Mouse (Mus musculus): ENCODE results near the gene Dpf3. TPM values are rescaled to one million over a fixed set of nuclear protein-coding genes. Genes with fewer than 3 reads are reported as not detected.

Dpf3 gene
- polyA plus RNA-seq, 1 experiment from 2014 or later: 23.2 TPM

DNA sequence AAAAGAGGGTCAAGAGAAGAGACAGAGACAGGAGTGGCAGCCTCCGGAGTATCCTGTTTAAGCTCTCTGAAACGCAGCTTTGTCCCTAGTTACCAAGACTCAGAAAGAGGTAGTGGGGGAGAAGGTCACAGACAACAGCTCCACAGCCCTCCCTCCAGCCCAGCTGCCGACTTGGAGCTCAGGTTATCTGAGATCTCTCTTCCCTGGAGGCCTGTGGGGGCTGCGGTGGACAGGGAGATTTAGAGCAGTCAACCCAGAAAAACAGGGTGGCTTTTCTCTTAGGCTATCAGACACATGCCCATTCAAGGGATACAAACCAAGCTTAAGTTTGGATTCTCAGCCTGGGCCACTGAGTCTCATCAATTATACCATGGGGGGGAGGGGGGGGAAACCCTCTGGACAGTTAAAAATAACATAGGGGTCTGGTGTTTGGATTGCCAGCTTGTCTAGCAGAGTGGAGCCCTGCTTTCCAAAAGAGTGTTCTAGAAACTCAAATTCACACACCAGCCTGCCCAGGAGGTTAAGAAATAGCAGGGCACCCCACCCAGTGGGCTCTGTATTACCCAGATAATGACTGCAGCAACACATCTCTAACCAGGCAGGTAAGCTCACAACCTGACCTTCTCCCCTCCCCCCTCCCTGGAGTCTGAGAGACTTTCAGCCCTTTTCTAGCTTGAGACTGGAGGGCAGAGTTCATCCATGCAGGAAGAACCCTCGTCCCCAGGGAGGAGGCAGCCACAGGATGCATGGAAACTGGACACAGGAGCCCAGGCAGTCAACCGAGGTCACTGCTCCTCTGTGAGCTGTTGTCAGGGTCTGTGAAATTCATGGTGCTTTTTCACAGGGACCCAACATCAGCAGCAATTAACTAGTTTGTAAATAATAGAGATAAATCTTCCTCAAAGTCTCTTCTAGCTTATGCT, 20.7 kb downstream of the Dpf3 start:
- H3K4me2 ChIP-seq (ENCODE audit: low read length): peak overlapping the region; percentile 11
- H3K36me3 ChIP-seq (ENCODE audit: control insufficient read depth, insufficient read depth, low read length): peaks cover 3% of the 10 kb centered on the region
- peaks cover 23 to 33% of the 10 kb centered on the region in 2 experiments for H3K4me1 ChIP-seq (ENCODE audit: control insufficient read depth in 2 of 2, insufficient read depth in 2 of 2, low read length in 2 of 2)
- no peaks in the 10 kb centered on the region for H3K9me3 ChIP-seq (ENCODE audit: control insufficient read depth, low read length)
- H3K27me3 ChIP-seq (ENCODE audit: control insufficient read depth, insufficient read depth, low read length): no peaks in the 10 kb centered on the region
- H3K27ac ChIP-seq (replicated peaks in 1 of 2; ENCODE audit: control insufficient read depth in 1 of 2, insufficient read depth in 1 of 2, low read depth in 2 of 2, low read length in 2 of 2): peak overlapping the region; percentile 37 to 64
- 0 out of 2 replicates have a peak overlapping the region, but pooled peaks have one; percentile 6 for H3K9ac ChIP-seq (ENCODE audit: low read length)
- WGBS: 5% methylated on average over 6 of the region's 6 CpGs
- ATAC-seq (ENCODE audit: insufficient number of reproducible peaks, insufficient read depth, low FRiP score, low read depth): no peak
- no peak overlapping the region for H3K4me3 ChIP-seq (ENCODE audit: control insufficient read depth in 1 of 2, insufficient read depth in 1 of 2, low read depth in 1 of 2, low read length in 2 of 2)

DNA sequence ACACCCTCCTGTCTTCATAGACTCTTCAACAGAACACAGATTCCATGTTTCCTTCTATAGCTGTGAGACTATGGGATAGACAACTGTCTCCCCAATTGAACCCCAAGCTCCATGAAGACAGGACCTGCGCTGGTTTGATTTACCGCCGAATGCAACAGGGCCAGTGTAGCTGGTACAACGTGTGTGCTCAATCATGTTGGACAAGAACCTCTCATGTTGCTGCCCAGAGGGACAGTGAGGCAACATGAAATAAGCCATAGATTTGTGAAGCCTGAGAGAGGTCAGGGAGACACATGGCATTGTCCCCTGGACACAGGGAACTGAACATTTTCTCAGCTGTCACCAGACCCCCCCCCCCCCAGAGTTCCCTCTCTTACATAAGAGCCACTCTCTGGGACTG, 21.5 kb downstream of the Dpf3 start:
- H3K36me3 ChIP-seq (ENCODE audit: control insufficient read depth, insufficient read depth, low read length): peaks cover 8% of the 10 kb centered on the region
- H3K4me3 ChIP-seq (ENCODE audit: control insufficient read depth in 1 of 2, insufficient read depth in 1 of 2, low read depth in 1 of 2, low read length in 2 of 2): no peak overlapping the region
- H3K27ac ChIP-seq (replicated peaks in 1 of 2; ENCODE audit: control insufficient read depth in 1 of 2, insufficient read depth in 1 of 2, low read depth in 2 of 2, low read length in 2 of 2): no peak overlapping the region
- H3K9me3 ChIP-seq (ENCODE audit: control insufficient read depth, low read length): no peaks in the 10 kb centered on the region
- H3K4me2 ChIP-seq (ENCODE audit: low read length): no peak overlapping the region
- H3K9ac ChIP-seq (ENCODE audit: low read length): 0 out of 2 replicates have a peak overlapping the region, but pooled peaks have one; percentile 6
- peaks cover 22 to 27% of the 10 kb centered on the region in 2 experiments for H3K4me1 ChIP-seq (ENCODE audit: control insufficient read depth in 2 of 2, insufficient read depth in 2 of 2, low read length in 2 of 2)
- WGBS: 72% methylated on average over 4 of the region's 4 CpGs
- H3K27me3 ChIP-seq (ENCODE audit: control insufficient read depth, insufficient read depth, low read length): no peaks in the 10 kb centered on the region
- no peak for ATAC-seq (ENCODE audit: insufficient number of reproducible peaks, insufficient read depth, low FRiP score, low read depth)

DNA sequence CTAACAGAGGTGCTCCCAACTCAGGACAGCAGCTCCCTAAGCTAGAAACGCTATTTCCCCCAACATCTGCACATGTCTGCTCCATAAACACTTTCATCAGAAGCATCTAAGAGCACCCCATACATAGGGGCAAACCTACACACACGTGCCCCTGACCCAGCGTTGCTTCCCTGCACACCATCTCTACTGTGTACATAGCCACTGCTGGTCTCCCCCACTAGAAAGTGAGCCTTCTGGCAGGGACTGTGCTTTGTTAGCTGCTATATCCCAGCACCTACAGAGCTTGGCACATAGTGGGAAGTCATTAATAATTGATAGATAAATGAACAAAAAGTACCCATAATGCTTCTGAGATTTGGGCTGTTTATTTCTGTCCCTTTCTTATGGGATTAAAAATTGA, 27.2 kb downstream of the Dpf3 start:
- H3K36me3 ChIP-seq (ENCODE audit: control insufficient read depth, insufficient read depth, low read length): peaks cover 12% of the 10 kb centered on the region
- no peak overlapping the region for H3K4me2 ChIP-seq (ENCODE audit: low read length)
- no peak for ATAC-seq (ENCODE audit: insufficient number of reproducible peaks, insufficient read depth, low FRiP score, low read depth)
- H3K4me3 ChIP-seq (ENCODE audit: control insufficient read depth in 1 of 2, insufficient read depth in 1 of 2, low read depth in 1 of 2, low read length in 2 of 2): no peak overlapping the region
- no peaks in the 10 kb centered on the region for H3K27me3 ChIP-seq (ENCODE audit: control insufficient read depth, insufficient read depth, low read length)
- H3K4me1 ChIP-seq (ENCODE audit: control insufficient read depth in 2 of 2, insufficient read depth in 2 of 2, low read length in 2 of 2): peaks cover 3% of the 10 kb centered on the region in 2 experiments; a peak in 2 of 4 replicates
- H3K9ac ChIP-seq (ENCODE audit: low read length): no peak overlapping the region
- no peak overlapping the region for H3K27ac ChIP-seq (replicated peaks in 1 of 2; ENCODE audit: control insufficient read depth in 1 of 2, insufficient read depth in 1 of 2, low read depth in 2 of 2, low read length in 2 of 2)
- no peaks in the 10 kb centered on the region for H3K9me3 ChIP-seq (ENCODE audit: control insufficient read depth, low read length)
- WGBS: 83% methylated on average over 3 of the region's 3 CpGs

DNA sequence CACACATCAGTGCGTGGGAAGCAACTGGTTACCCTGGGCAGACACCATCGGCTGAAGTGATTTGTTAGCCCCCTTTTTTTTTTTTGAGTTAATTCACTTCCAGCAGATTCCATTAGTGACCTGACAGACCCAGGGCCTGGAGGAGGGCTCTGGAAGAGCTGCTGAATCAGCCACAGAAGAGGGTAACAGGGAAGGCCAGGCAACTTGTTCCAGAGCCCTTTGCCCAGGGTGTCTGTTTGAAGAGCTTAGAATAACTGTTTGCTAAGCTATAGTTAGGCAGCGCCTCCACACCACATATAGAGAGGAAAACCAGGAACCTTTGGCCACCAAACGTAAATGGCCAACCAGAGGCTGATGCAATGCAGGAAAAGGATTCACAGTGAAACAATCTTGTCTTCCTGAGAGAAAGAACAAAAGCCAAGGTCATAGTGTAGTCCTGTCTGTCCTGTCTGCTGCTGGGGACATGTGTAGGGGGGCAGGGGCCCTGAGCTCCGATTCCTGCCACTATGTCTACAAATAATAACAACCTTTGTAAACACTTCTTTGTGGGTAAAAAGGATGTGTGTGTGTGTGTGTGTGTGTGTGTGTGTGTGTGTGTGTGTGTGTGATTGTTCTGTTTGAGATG, 32.7 kb downstream of the Dpf3 start:
- H3K36me3 ChIP-seq (ENCODE audit: control insufficient read depth, insufficient read depth, low read length): 0 out of 2 replicates have a peak, but pooled peaks cover 4% of the 10 kb centered on the region
- 57% methylated on average over 5 of the region's 5 CpGs for WGBS
- H3K4me2 ChIP-seq (ENCODE audit: low read length): no peak overlapping the region
- no peaks in the 10 kb centered on the region for H3K27me3 ChIP-seq (ENCODE audit: control insufficient read depth, insufficient read depth, low read length)
- H3K4me3 ChIP-seq (ENCODE audit: control insufficient read depth in 1 of 2, insufficient read depth in 1 of 2, low read depth in 1 of 2, low read length in 2 of 2): no peak overlapping the region
- H3K4me1 ChIP-seq (ENCODE audit: control insufficient read depth in 2 of 2, insufficient read depth in 2 of 2, low read length in 2 of 2): peaks cover 17 to 28% of the 10 kb centered on the region in 2 experiments
- no peak for ATAC-seq (ENCODE audit: insufficient number of reproducible peaks, insufficient read depth, low FRiP score, low read depth)
- no peak overlapping the region; the same call in 1 of the 2 replicates for H3K9ac ChIP-seq (ENCODE audit: low read length)
- H3K27ac ChIP-seq (replicated peaks in 1 of 2; ENCODE audit: control insufficient read depth in 1 of 2, insufficient read depth in 1 of 2, low read depth in 2 of 2, low read length in 2 of 2): 0 out of 4 replicates have a peak overlapping the region, but pooled peaks of 1 of the 2 experiments have one; percentile 30
- H3K9me3 ChIP-seq (ENCODE audit: control insufficient read depth, low read length): no peaks in the 10 kb centered on the region

DNA sequence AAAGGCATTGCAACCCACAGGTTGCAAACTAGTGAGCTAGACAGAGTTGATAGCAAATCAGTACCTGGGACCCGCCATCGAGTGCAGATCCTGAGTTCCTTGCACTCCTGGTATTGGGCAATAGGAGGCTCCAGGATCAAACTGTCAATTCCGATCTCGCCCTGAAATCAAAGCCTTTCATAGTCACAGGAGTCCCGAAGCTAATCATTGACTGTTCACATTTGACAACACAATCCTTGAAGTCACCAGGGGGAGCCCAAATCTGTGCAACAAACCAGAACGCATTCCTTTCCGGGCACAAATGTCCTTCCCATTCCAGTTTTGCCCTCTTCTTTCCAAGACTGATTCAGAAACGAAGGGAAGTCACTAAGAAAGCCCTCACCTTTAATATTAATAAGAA, 35.7 kb downstream of the Dpf3 start:
- H3K9me3 ChIP-seq (ENCODE audit: control insufficient read depth, low read length): no peaks in the 10 kb centered on the region
- H3K36me3 ChIP-seq (ENCODE audit: control insufficient read depth, insufficient read depth, low read length): 0 out of 2 replicates have a peak, but pooled peaks cover 4% of the 10 kb centered on the region
- H3K4me2 ChIP-seq (ENCODE audit: low read length): no peak overlapping the region
- no peak overlapping the region for H3K4me3 ChIP-seq (ENCODE audit: control insufficient read depth in 1 of 2, insufficient read depth in 1 of 2, low read depth in 1 of 2, low read length in 2 of 2)
- H3K4me1 ChIP-seq (ENCODE audit: control insufficient read depth in 2 of 2, insufficient read depth in 2 of 2, low read length in 2 of 2): peaks cover 21 to 44% of the 10 kb centered on the region in 2 experiments
- WGBS: 52% methylated on average over 8 of the region's 8 CpGs
- no peak overlapping the region for H3K27ac ChIP-seq (replicated peaks in 1 of 2; ENCODE audit: control insufficient read depth in 1 of 2, insufficient read depth in 1 of 2, low read depth in 2 of 2, low read length in 2 of 2)
- no peaks in the 10 kb centered on the region for H3K27me3 ChIP-seq (ENCODE audit: control insufficient read depth, insufficient read depth, low read length)
- H3K9ac ChIP-seq (ENCODE audit: low read length): no peak overlapping the region
- ATAC-seq (ENCODE audit: insufficient number of reproducible peaks, insufficient read depth, low FRiP score, low read depth): no peak

DNA sequence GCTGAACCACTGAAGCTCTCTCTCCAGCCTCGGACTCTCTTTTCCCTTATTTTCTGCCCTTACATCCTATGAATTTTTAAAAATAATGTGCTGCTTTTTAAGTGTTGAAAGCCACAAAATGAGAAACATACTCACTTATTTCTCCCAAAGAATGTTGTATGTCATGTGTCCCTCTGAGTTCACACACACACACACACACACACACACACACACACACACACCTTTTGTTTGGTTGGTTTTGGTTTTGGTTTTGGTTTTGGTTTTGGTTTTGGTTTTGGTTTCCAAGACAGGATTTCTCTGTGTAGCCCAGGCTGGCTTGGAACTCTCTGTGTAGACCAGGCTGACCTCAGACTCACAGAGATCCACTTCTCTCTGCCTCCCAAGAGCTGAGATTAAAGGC, 37.0 kb downstream of the Dpf3 start:
- ATAC-seq (ENCODE audit: insufficient number of reproducible peaks, insufficient read depth, low FRiP score, low read depth): no peak
- H3K4me2 ChIP-seq (ENCODE audit: low read length): no peak overlapping the region
- no peak overlapping the region for H3K9ac ChIP-seq (ENCODE audit: low read length)
- WGBS: 96% methylated on average over 1 of the region's 1 CpGs
- H3K9me3 ChIP-seq (ENCODE audit: control insufficient read depth, low read length): no peaks in the 10 kb centered on the region
- H3K36me3 ChIP-seq (ENCODE audit: control insufficient read depth, insufficient read depth, low read length): no peaks in the 10 kb centered on the region
- H3K4me1 ChIP-seq (ENCODE audit: control insufficient read depth in 2 of 2, insufficient read depth in 2 of 2, low read length in 2 of 2): peaks cover 24 to 48% of the 10 kb centered on the region in 2 experiments
- H3K4me3 ChIP-seq (ENCODE audit: control insufficient read depth in 1 of 2, insufficient read depth in 1 of 2, low read depth in 1 of 2, low read length in 2 of 2): no peak overlapping the region
- no peak overlapping the region for H3K27ac ChIP-seq (replicated peaks in 1 of 2; ENCODE audit: control insufficient read depth in 1 of 2, insufficient read depth in 1 of 2, low read depth in 2 of 2, low read length in 2 of 2)
- no peaks in the 10 kb centered on the region for H3K27me3 ChIP-seq (ENCODE audit: control insufficient read depth, insufficient read depth, low read length)

DNA sequence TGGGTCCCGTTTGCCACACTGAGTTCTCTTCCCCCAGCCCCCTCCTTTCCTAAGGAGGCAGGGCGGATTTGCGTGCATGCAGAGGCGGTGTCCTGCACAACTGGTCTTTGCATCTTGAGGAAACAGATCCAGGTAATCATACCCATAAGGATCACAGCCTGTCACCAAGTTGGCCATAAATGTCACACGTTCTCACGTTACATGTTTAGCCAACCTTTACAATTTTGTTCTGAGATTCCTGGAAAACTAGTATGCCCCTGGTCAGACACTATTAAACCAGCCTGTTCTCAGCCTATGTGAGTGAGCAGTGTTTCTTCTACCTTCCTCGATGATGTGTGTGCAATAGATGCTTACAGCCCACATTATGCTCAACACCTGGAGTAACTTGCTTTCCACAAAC, 38.3 kb downstream of the Dpf3 start:
- Histone ChIP-seq H3K9me3 (ENCODE audit: control insufficient read depth, low read length) (no peaks in the 10 kb centered on the region), H3K4me3 (ENCODE audit: control insufficient read depth in 1 of 2, insufficient read depth in 1 of 2, low read depth in 1 of 2, low read length in 2 of 2) (no peak overlapping the region), H3K4me1 (ENCODE audit: control insufficient read depth in 2 of 2, insufficient read depth in 2 of 2, low read length in 2 of 2) (peaks cover 20 to 46% of the 10 kb centered on the region in 2 experiments), H3K27me3 (ENCODE audit: control insufficient read depth, insufficient read depth, low read length) (no peaks in the 10 kb centered on the region), H3K27ac (replicated peaks in 1 of 2; ENCODE audit: control insufficient read depth in 1 of 2, insufficient read depth in 1 of 2, low read depth in 2 of 2, low read length in 2 of 2) (no peak overlapping the region), H3K36me3 (ENCODE audit: control insufficient read depth, insufficient read depth, low read length) (no peaks in the 10 kb centered on the region), H3K9ac (ENCODE audit: low read length) (no peak overlapping the region), H3K4me2 (ENCODE audit: low read length) (no peak overlapping the region)
- no peak for ATAC-seq (ENCODE audit: insufficient number of reproducible peaks, insufficient read depth, low FRiP score, low read depth)
- 80% methylated on average over 7 of the region's 7 CpGs for WGBS
